Mouse (Mus musculus): ENCODE measurements around the gene Nmral1. TPM values are rescaled to one million over a fixed set of nuclear protein-coding genes. Genes with fewer than 3 reads are reported as not detected.

Nmral1 gene
- total and polyA plus RNA-seq, 3 experiments: 54.6 to 60.4 TPM; not detected in 1

- Histone ChIP-seq H3K9me3 (replicated peaks; ENCODE audit: insufficient read depth, low read length) (no peaks in the 10 kb centered on the region), H3K27me3 (ENCODE audit: control insufficient read depth in 1 of 2, insufficient read depth in 2 of 2, low read length in 2 of 2) (no peaks in the 10 kb centered on the region), H3K4me3 (ENCODE audit: control insufficient read depth in 1 of 2, insufficient read depth in 1 of 2, low read depth in 2 of 2, low read length in 2 of 2) (no peak overlapping the region), H3K4me1 (ENCODE audit: control insufficient read depth in 1 of 2, insufficient read depth in 2 of 2, low read length in 2 of 2) (no peaks in the 10 kb centered on the region; a peak in 1 of 4 replicates), H3K79me2 (ENCODE audit: control insufficient read depth, insufficient read depth, low read length, poor library complexity) (no peaks in the 10 kb centered on the region), H3K27ac (ENCODE audit: control insufficient read depth, low read depth, low read length) (no peak overlapping the region), H3K9ac (ENCODE audit: control insufficient read depth, low read depth, low read length, poor library complexity, severe bottlenecking) (no peak overlapping the region), H3K36me3 (ENCODE audit: control insufficient read depth in 1 of 2, insufficient read depth in 2 of 2, low read length in 2 of 2) (peaks cover 0 to 5% of the 10 kb centered on the region in 2 experiments; a peak in 2 of 4 replicates)
- no peak for TF ChIP-seq USF2 (IDR thresholded peaks at IDR 0.05; ENCODE audit: borderline replicate concordance in 1 of 2, insufficient read depth in 1 of 2, low read depth in 1 of 2, low read length in 2 of 2)
- TF ChIP-seq RCOR1 (IDR thresholded peaks at IDR 0.05; ENCODE audit: low read depth, low read length): no peak
- TF ChIP-seq CTCF (IDR thresholded peaks at IDR 0.05 in 2 of 3, conservative IDR thresholded peaks at IDR 0.05 in 1 of 3; ENCODE audit: control insufficient read depth in 1 of 3, insufficient read depth in 1 of 3, low read depth in 2 of 3, low read length in 3 of 3, poor library complexity in 1 of 3, severe bottlenecking in 1 of 3): no peak
- TF ChIP-seq ZC3H11A (IDR thresholded peaks at IDR 0.05; ENCODE audit: low read depth, low read length): no peak
- TF ChIP-seq TBP (IDR thresholded peaks at IDR 0.05; ENCODE audit: low read depth, low read length): no peak
- TF ChIP-seq NELFE (IDR thresholded peaks at IDR 0.05; ENCODE audit: low read depth, low read length): no peak
- TF ChIP-seq GABPA (IDR thresholded peaks at IDR 0.05; ENCODE audit: low read depth, low read length): no peak
- no peak for TF ChIP-seq ZNF384 (IDR thresholded peaks at IDR 0.05; ENCODE audit: low read depth, low read length)
- TF ChIP-seq TCF12 (IDR thresholded peaks at IDR 0.05; ENCODE audit: low read depth, low read length): no peak
- no peak for TF ChIP-seq BHLHE40 (IDR thresholded peaks at IDR 0.05; ENCODE audit: borderline replicate concordance, low read depth, low read length)
- TF ChIP-seq MXI1 (IDR thresholded peaks at IDR 0.05; ENCODE audit: low read depth, low read length): no peak
- TF ChIP-seq CHD1 (IDR thresholded peaks at IDR 0.05; ENCODE audit: low read depth, low read length): no peak
- no peak for TF ChIP-seq EP300 (IDR thresholded peaks at IDR 0.05; ENCODE audit: low read depth in 1 of 2, low read length in 2 of 2)
- TF ChIP-seq ZKSCAN1 (IDR thresholded peaks at IDR 0.05; ENCODE audit: low read depth, low read length): no peak
- TF ChIP-seq KAT2A (conservative IDR thresholded peaks at IDR 0.05; ENCODE audit: low read depth, low read length): no peak
- TF ChIP-seq CHD2 (IDR thresholded peaks at IDR 0.05; ENCODE audit: low read length): no peak
- TF ChIP-seq ETS1 (IDR thresholded peaks at IDR 0.05; ENCODE audit: low read depth, low read length): no peak
- no peak for TF ChIP-seq SIN3A (IDR thresholded peaks at IDR 0.05; ENCODE audit: low read length)
- no peak for TF ChIP-seq TAL1 (IDR thresholded peaks at IDR 0.05; ENCODE audit: low read length)
- no peak for TF ChIP-seq POLR2A (IDR thresholded peaks at IDR 0.05; ENCODE audit: control insufficient read depth in 1 of 2, insufficient read depth in 1 of 2, low read depth in 1 of 2, low read length in 2 of 2, poor library complexity in 1 of 2)
- no peak for DNase-seq (ENCODE audit: low read depth, low spot score)
These were observed 46.7 kb upstream of the Nmral1 start for GRCm38 (mm10) chr16:4765852-4766251.

GRCm38 (mm10) chr16:4763276-4763675, 44.1 kb upstream of the Nmral1 start:
- Histone ChIP-seq H3K79me2 (ENCODE audit: control insufficient read depth, insufficient read depth, low read length, poor library complexity) (no peaks in the 10 kb centered on the region), H3K9me3 (replicated peaks; ENCODE audit: insufficient read depth, low read length) (no peaks in the 10 kb centered on the region), H3K4me1 (ENCODE audit: control insufficient read depth in 1 of 2, insufficient read depth in 2 of 2, low read length in 2 of 2) (no peaks in the 10 kb centered on the region; a peak in 1 of 4 replicates), H3K36me3 (ENCODE audit: control insufficient read depth in 1 of 2, insufficient read depth in 2 of 2, low read length in 2 of 2) (peaks cover 0 to 5% of the 10 kb centered on the region in 2 experiments; a peak in 2 of 4 replicates), H3K4me3 (ENCODE audit: control insufficient read depth in 1 of 2, insufficient read depth in 1 of 2, low read depth in 2 of 2, low read length in 2 of 2) (no peak overlapping the region), H3K9ac (ENCODE audit: control insufficient read depth, low read depth, low read length, poor library complexity, severe bottlenecking) (no peak overlapping the region), H3K27me3 (ENCODE audit: control insufficient read depth in 1 of 2, insufficient read depth in 2 of 2, low read length in 2 of 2) (no peaks in the 10 kb centered on the region), H3K27ac (ENCODE audit: control insufficient read depth, low read depth, low read length) (no peak overlapping the region)
- TF ChIP-seq ZC3H11A (IDR thresholded peaks at IDR 0.05; ENCODE audit: low read depth, low read length) (peak; percentile 29), MAX (IDR thresholded peaks at IDR 0.05; ENCODE audit: low read length) (0 out of 2 replicates have a peak, but pooled peaks have one; percentile 22), CTCF (IDR thresholded peaks at IDR 0.05 in 2 of 3, conservative IDR thresholded peaks at IDR 0.05 in 1 of 3; ENCODE audit: control insufficient read depth in 1 of 3, insufficient read depth in 1 of 3, low read depth in 2 of 3, low read length in 3 of 3, poor library complexity in 1 of 3, severe bottlenecking in 1 of 3) (peak; percentile 13 to 71 (median 45); a peak in 4 of 6 replicates), RAD21 (IDR thresholded peaks at IDR 0.05; ENCODE audit: low read depth, low read length) (peak; percentile 62), SIN3A (IDR thresholded peaks at IDR 0.05; ENCODE audit: low read length) (peak; percentile 52; the same call in 1 of the 2 replicates), USF1 (IDR thresholded peaks at IDR 0.05; ENCODE audit: low read depth, low read length) (no peak), SMC3 (IDR thresholded peaks at IDR 0.05; ENCODE audit: low read depth, low read length) (peak; percentile 75), POLR2AphosphoS2 (IDR thresholded peaks at IDR 0.05; ENCODE audit: low read length) (0 out of 2 replicates have a peak, but pooled peaks have one; percentile 35), NELFE (IDR thresholded peaks at IDR 0.05; ENCODE audit: low read depth, low read length) (no peak)
- peak; percentile 73 for DNase-seq (ENCODE audit: low read depth, low spot score)
